Mouse (Mus musculus) G1E (cell line): ENCODE results near the gene Maea. TPM values are rescaled to one million over a fixed set of nuclear protein-coding genes. Genes with fewer than 3 reads are reported as not detected.

ENCODE experiments used
- ATAC-seq: 2 replicates; pipeline ENCODE4 v1.8.0; 2016; ENCODE audit warnings: mild to moderate bottlenecking; ENCODE audit not compliant: insufficient number of reproducible peaks, poor library complexity, low FRiP score, severe bottlenecking; ENCODE audit errors: extremely low read depth
- DNase-seq: peaks from one replicate; pipeline ENCODE4 v3.0.0; 2012; ENCODE audit warnings: low spot score
- H3K27me3 ChIP-seq: 2 replicates; pipeline ENCODE4 v1.6.1; 2012; ENCODE audit warnings: mild to moderate bottlenecking, low read length, inconsistent platforms; ENCODE audit not compliant: insufficient read depth
- H3K36me3 ChIP-seq: replicated peaks from 2 replicates; pipeline ENCODE3; 2012; ENCODE audit warnings: mild to moderate bottlenecking, inconsistent platforms
- H3K4me1 ChIP-seq: 2 replicates; pipeline ENCODE4 v1.6.1; 2012; ENCODE audit warnings: low read depth, low read length, inconsistent platforms, mixed read lengths; ENCODE audit not compliant: insufficient read depth
- H3K4me3 ChIP-seq: 2 replicates; pipeline ENCODE4 v1.5.1; 2012; ENCODE audit warnings: low read depth, mild to moderate bottlenecking, inconsistent platforms, low read length, moderate library complexity, mixed read lengths
- H3K9me3 ChIP-seq: replicated peaks from 2 replicates; pipeline ENCODE4 v1.6.1; 2012; ENCODE audit warnings: inconsistent platforms
- CTCF ChIP-seq: IDR thresholded peaks from 2 replicates; pipeline ENCODE4 v1.5.1; 2012; ENCODE audit warnings: low read depth, low read length, inconsistent platforms, mixed read lengths
- GATA1 ChIP-seq: IDR thresholded peaks from 2 replicates; pipeline ENCODE4 v1.6.1; 2012; ENCODE audit warnings: borderline replicate concordance, low read length, inconsistent platforms, mixed read lengths
- GATA2 ChIP-seq: IDR thresholded peaks from 2 replicates; pipeline ENCODE4 v1.6.1; 2012; ENCODE audit warnings: low read depth, low read length, inconsistent platforms, borderline replicate concordance
- POLR2AphosphoS5 ChIP-seq: IDR thresholded peaks from 2 replicates; pipeline ENCODE4 v1.6.1; 2012; ENCODE audit warnings: low read depth, low read length, inconsistent platforms; ENCODE audit not compliant: insufficient replicate concordance
- TAL1 ChIP-seq: conservative IDR thresholded peaks from 2 replicates; pipeline ENCODE4 v1.6.1; 2012; ENCODE audit warnings: low read depth, low read length, inconsistent platforms, mixed read lengths
- polyA plus RNA-seq: library from polyadenylated mRNA; stranded (reverse); fragments of >175 nt; gene quantifications from 2 replicates; pipeline ENCODE4 v1.2.3, GENCODE M21; 2012
- total RNA-seq, 2 experiments: library from RNA; stranded (forward) in 1 of 2; stranded (reverse) in 1 of 2; fragments of 200-1000 nt in 1 of 2; fragments of >200 nt in 1 of 2; fragmentation: Nextera tagmentation in 1 of 2; gene quantifications; 2 replicates each; pipeline ENCODE4 v1.2.3; 2014 to 2017

Maea gene
- total and polyA plus RNA-seq, 3 experiments, result 42.7 to 264 (median 73.0) TPM

DNA sequence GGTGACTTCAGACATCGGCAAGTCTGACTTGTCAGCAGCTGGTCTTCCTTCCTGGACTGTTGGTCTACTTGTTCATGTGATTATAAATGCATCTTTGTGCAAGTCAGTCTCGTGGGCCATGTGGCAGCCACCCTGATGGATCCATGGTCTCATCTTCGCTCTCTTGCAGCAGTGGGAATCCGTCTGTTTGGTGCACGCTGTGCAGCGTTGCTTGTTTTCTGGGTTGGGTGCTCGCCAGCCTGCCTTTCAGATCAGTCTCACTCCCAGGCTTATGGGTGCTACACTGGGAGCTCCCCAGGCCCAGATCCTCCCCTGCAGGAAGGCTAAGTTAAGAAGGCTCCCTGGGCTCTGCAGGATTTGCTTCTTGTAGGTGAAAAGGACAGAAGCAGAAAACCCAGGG is 61.5 kb downstream of the Maea start:
- Histone ChIP-seq H3K27me3 (no peaks in the 10 kb centered on the region), H3K4me3 (no peak overlapping the region), H3K4me1 (peaks cover 5% of the 10 kb centered on the region; the same call in 1 of the 2 replicates), H3K9me3 (no peaks in the 10 kb centered on the region), H3K36me3 (peaks cover 73% of the 10 kb centered on the region)
- no peak for TF ChIP-seq GATA1
- TF ChIP-seq GATA2, result no peak
- TF ChIP-seq POLR2AphosphoS5, result no peak
- no peak for TF ChIP-seq CTCF
- no peak for TF ChIP-seq TAL1
- ATAC-seq, result no peak
- DNase-seq, result no peak

- ATAC-seq (no peak), DNase-seq (no peak)
- Histone ChIP-seq H3K4me3 (no peak overlapping the region), H3K36me3 (peaks cover 70% of the 10 kb centered on the region), H3K4me1 (peaks cover 5% of the 10 kb centered on the region; the same call in 1 of the 2 replicates), H3K27me3 (no peaks in the 10 kb centered on the region), H3K9me3 (no peaks in the 10 kb centered on the region)
- TF ChIP-seq POLR2AphosphoS5, result no peak
- no peak for TF ChIP-seq GATA1
- TF ChIP-seq CTCF, result no peak
- TF ChIP-seq GATA2, result no peak
- TF ChIP-seq TAL1, result no peak
These were observed 65.5 kb downstream of the Maea start for GRCm38 (mm10) chr5:33400819-33401218.

GRCm38 (mm10) chr5:33420313-33420712 is 85.0 kb downstream of the Maea start:
- ATAC-seq, result no peak
- peaks cover 13% of the 10 kb centered on the region for H3K36me3 ChIP-seq
- peaks cover under 1% of the 10 kb centered on the region; the same call in 1 of the 2 replicates for H3K27me3 ChIP-seq
- no peaks in the 10 kb centered on the region for H3K9me3 ChIP-seq
- DNase-seq, result no peak
- TF ChIP-seq POLR2AphosphoS5, result no peak
- TF ChIP-seq GATA2, result no peak
- no peak for TF ChIP-seq CTCF
- no peak for TF ChIP-seq GATA1
- no peak for TF ChIP-seq TAL1
- H3K4me3 ChIP-seq, result no peak overlapping the region
- peaks cover 6% of the 10 kb centered on the region for H3K4me1 ChIP-seq

Other genes starting within 250 kb of the Maea start
- not detected in 2 replicates for gene Slc5a1, start 231.3 kb upstream of the Maea start, total RNA-seq (2014; fragmentation: Nextera tagmentation)
- gene Slc5a1, start 231.3 kb upstream of the Maea start, total RNA-seq (2017), result 0.05 and 0.06 TPM in 2 replicates
- gene Slc5a1, start 231.3 kb upstream of the Maea start, polyA plus RNA-seq, result not detected in 2 replicates
- not detected in 2 replicates for gene Spon2, start 117.1 kb upstream of the Maea start, total RNA-seq (2014; fragmentation: Nextera tagmentation)
- 0.17 and 0.22 TPM in 2 replicates for gene Spon2, start 117.1 kb upstream of the Maea start, total RNA-seq (2017)
- gene Spon2, start 117.1 kb upstream of the Maea start, polyA plus RNA-seq, result 0.03 and 0.04 TPM in 2 replicates
- gene Ctbp1, start 60.5 kb upstream of the Maea start, total RNA-seq (2014; fragmentation: Nextera tagmentation), result 126 and 164 TPM in 2 replicates
- gene Ctbp1, start 60.5 kb upstream of the Maea start, total RNA-seq (2017), result 144 and 146 TPM in 2 replicates
- gene Ctbp1, start 60.5 kb upstream of the Maea start, polyA plus RNA-seq, result 256 and 297 TPM in 2 replicates
- gene Uvssa, start 43.0 kb downstream of the Maea start, total RNA-seq (2014; fragmentation: Nextera tagmentation), result 21.5 and 23.9 TPM in 2 replicates
- gene Uvssa, start 43.0 kb downstream of the Maea start, total RNA-seq (2017), result 7.1 and 7.5 TPM in 2 replicates
- 1.4 and 1.9 TPM in 2 replicates for gene Uvssa, start 43.0 kb downstream of the Maea start, polyA plus RNA-seq
- not detected in 2 replicates for gene Nkx1-1, start 98.5 kb downstream of the Maea start, total RNA-seq (2014; fragmentation: Nextera tagmentation)
- 0.11 TPM in 1 of 2 replicates, not detected in the other for gene Nkx1-1, start 98.5 kb downstream of the Maea start, total RNA-seq (2017)
- not detected in 2 replicates for gene Nkx1-1, start 98.5 kb downstream of the Maea start, polyA plus RNA-seq